Mouse (Mus musculus) heart, adult 2 months (tissue): ENCODE data around the gene Rab15.

Experiments used
- EP300 ChIP-seq: fragments of 200-500 bp; IDR thresholded peaks from 2 replicates; pipeline ENCODE4 v1.6.1; 2011; ENCODE audit warnings: low read depth, low read length, control low read depth; ENCODE audit not compliant: insufficient read depth
- POLR2A ChIP-seq: fragments of 200-500 bp; IDR thresholded peaks from 2 replicates; pipeline ENCODE4 v1.6.1; 2011; ENCODE audit warnings: mild to moderate bottlenecking, low read depth, low read length, control low read depth; ENCODE audit not compliant: insufficient read depth

DNA sequence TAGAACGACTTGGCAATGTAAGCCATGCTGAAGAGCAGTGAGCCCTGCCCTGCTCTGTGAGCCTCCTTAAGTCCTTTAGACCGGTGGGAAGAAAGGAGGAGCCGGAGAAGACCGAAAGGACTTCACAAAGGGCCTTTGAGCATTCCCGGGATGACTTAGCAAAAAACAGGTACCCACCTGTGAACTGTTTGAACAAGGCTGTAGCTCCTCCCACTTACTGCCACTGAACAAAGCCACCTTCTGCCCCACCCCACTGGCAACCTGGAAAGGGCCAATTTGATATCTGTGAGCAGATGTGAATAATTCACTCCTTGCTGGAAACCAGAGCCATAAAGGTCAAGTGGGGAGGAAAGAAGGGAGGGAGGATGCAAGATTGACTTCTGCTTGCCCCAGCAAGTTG is 27.4 kb downstream of the Rab15 start, which contains the start of gene Gpx2:
- TF ChIP-seq EP300 (no peak), POLR2A (no peak)
